In genomic region chr2:60377260-60377659, GRCm38 (mm10) we compare ENCODE assay signal across 18 mouse cellular contexts.
"Had no signal": no experiment of that assay in that cellular context is flagged by ENCODE, and none has a peak within 500 bp of the region (broad histone marks: within the 10 kb centered on the region; RNA-seq: fewer than 3 reads in every experiment).

No protein-coding gene starts in this region.

- H3K4me3 ChIP-seq: midbrain, embryonic 10.5 days; midbrain, embryonic 12.5 days; myocyte; neural tube, embryonic 13.5 days; neural tube, embryonic 15.5 days had no signal

- DNase-seq: lung, adult 18-20 months; lung, embryonic 14.5 days; lung, postnatal 10 days; lung, postnatal 4 days; midbrain, embryonic 14.5 days; retina, postnatal 1 day; right cerebral cortex, adult 18-20 months; right cerebral cortex, postnatal 25 days; right cerebral cortex, postnatal 4 days; spleen, adult 18-20 months; thymus, adult 18-20 months; thymus, postnatal 36 days had no signal

- H3K27ac ChIP-seq: liver, embryonic 14.5 days; midbrain, embryonic 10.5 days; midbrain, embryonic 12.5 days; neural tube, embryonic 13.5 days; neural tube, embryonic 15.5 days had no signal

- H3K9me3 ChIP-seq: midbrain, embryonic 10.5 days; midbrain, embryonic 12.5 days; neural tube, embryonic 13.5 days; neural tube, embryonic 15.5 days had no signal

- H3K4me1 ChIP-seq: midbrain, embryonic 12.5 days; neural tube, embryonic 13.5 days; neural tube, embryonic 15.5 days had no signal

- H3K36me3 ChIP-seq: midbrain, embryonic 12.5 days; neural tube, embryonic 13.5 days; neural tube, embryonic 15.5 days had no signal
